Mouse (Mus musculus) forebrain, embryonic 14.5 days (tissue): ENCODE data around the gene Phc3. TPM values are rescaled to one million over a fixed set of nuclear protein-coding genes. Genes with fewer than 3 reads are reported as not detected.

Source experiments
- ATAC-seq: fragments of 200-750 bp; cut with Nextera tagmentation; 2 replicates; pipeline ENCODE4 v1.8.0; 2017; ENCODE audit warnings: mild to moderate bottlenecking, moderate library complexity
- DNase-seq: peaks from one replicate; pipeline ENCODE4 v3.0.0-alpha.2; 2015; ENCODE audit warnings: low spot score
- H3K27ac ChIP-seq: fragments of 300-500 bp; sonication (generic); 2 replicates; pipeline ENCODE4 v1.5.1; 2014; ENCODE audit warnings: low read depth, mild to moderate bottlenecking, control low read depth, low read length, moderate library complexity
- H3K27me3 ChIP-seq: fragments of 300-500 bp; sonication (generic); replicated peaks from 2 replicates; pipeline ENCODE4 v1.6.1; 2014; ENCODE audit warnings: low read length, control low read depth, mixed read lengths; ENCODE audit not compliant: control insufficient read depth, insufficient read depth
- H3K36me3 ChIP-seq: fragments of 300-500 bp; sonication (generic); 2 replicates; pipeline ENCODE4 v1.6.1; 2014; ENCODE audit warnings: low read length, control low read depth; ENCODE audit not compliant: control insufficient read depth, insufficient read depth
- H3K4me1 ChIP-seq: fragments of 300-500 bp; sonication (generic); 2 replicates; pipeline ENCODE4 v1.6.1; 2014; ENCODE audit warnings: antibody characterized with exemption, low read length, control low read depth; ENCODE audit not compliant: control insufficient read depth, insufficient read depth
- H3K4me2 ChIP-seq: fragments of 300-500 bp; sonication (generic); 2 replicates; pipeline ENCODE4 v1.6.1; 2014; ENCODE audit warnings: mild to moderate bottlenecking, control low read depth, low read length
- H3K4me3 ChIP-seq: fragments of 300-500 bp; sonication (generic); 2 replicates; pipeline ENCODE4 v1.5.1; 2014; ENCODE audit warnings: low read depth, low read length, control low read depth
- H3K9ac ChIP-seq: fragments of 300-500 bp; sonication (generic); 2 replicates; pipeline ENCODE4 v1.6.1; 2014; ENCODE audit warnings: mild to moderate bottlenecking, low read length, control low read depth, moderate library complexity
- H3K9me3 ChIP-seq: fragments of 300-500 bp; sonication (generic); replicated peaks from 2 replicates; pipeline ENCODE4 v1.6.1; 2016; ENCODE audit warnings: low read length, control low read depth, mixed read lengths; ENCODE audit not compliant: control insufficient read depth
- WGBS: fragments of 180-500 bp; shearing (Covaris S2); extraction: QIAGEN DNeasy Blood & Tissue Kit; methylation state at CpG from one replicate; pipeline ENCODE4 v1.1.7; 2014; 5-methylcytosine and 5-hydroxymethylcytosine counted together
- polyA plus RNA-seq: library from polyadenylated mRNA; unstranded; fragments of >200 nt; fragmentation: Nextera tagmentation; extraction: Ambion mirVana; gene quantifications from 2 replicates; pipeline ENCODE4 v1.2.1, GENCODE M21; 2014

Gene Phc3
- 4.8 and 5.7 TPM in 2 replicates for polyA plus RNA-seq

- under 1% methylated on average over 28 of the region's 34 CpGs for WGBS
- ATAC-seq (peak; percentile 95), DNase-seq (peak; percentile 98)
- H3K36me3 ChIP-seq: peaks cover 16% of the 10 kb centered on the region
- H3K9ac ChIP-seq: peak within 1 kb of the TSS; percentile 91
- peak within 1 kb of the TSS; percentile 72 for H3K27ac ChIP-seq
- H3K4me1 ChIP-seq: peaks cover 5% of the 10 kb centered on the region
- H3K4me2 ChIP-seq: peak within 1 kb of the TSS; percentile 71
- H3K27me3 ChIP-seq: no peaks in the 10 kb centered on the region
- peak within 1 kb of the TSS; percentile 96 for H3K4me3 ChIP-seq
- no peaks in the 10 kb centered on the region for H3K9me3 ChIP-seq
These were observed at the start of gene Phc3 for GRCm38 (mm10) chr3:30969104-30969581. TSS of gene Phc3 (minus strand) at chr3:30969415.

DNA sequence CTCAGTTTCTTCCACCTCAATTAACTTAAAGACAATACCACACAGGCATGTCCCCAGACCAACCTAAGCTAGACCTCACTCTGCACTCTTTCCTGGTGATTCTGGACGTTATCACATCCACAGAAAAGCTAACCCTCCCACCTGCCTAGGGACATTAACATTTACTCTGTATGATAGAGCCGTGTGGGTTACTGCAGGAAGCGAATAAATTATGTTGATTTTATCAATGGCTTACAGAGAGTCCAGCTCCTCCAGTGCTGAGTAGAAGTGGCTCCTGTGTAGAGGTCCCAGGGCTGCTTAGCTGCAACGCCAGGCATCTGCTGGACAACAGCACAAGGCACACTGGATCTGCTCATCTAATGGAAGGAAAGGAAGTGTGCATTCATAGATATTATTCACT lies 48.4 kb upstream of the Phc3 start:
- no peak overlapping the region for H3K9ac ChIP-seq
- no peaks in the 10 kb centered on the region for H3K9me3 ChIP-seq
- no peak overlapping the region for H3K4me3 ChIP-seq
- DNase-seq (no peak), ATAC-seq (no peak)
- no peaks in the 10 kb centered on the region for H3K27me3 ChIP-seq
- no peak overlapping the region for H3K4me2 ChIP-seq
- H3K27ac ChIP-seq: no peak overlapping the region
- WGBS: 59% methylated on average over 4 of the region's 4 CpGs
- no peaks in the 10 kb centered on the region for H3K4me1 ChIP-seq
- H3K36me3 ChIP-seq: 0 out of 2 replicates have a peak, but pooled peaks cover 2% of the 10 kb centered on the region

DNA sequence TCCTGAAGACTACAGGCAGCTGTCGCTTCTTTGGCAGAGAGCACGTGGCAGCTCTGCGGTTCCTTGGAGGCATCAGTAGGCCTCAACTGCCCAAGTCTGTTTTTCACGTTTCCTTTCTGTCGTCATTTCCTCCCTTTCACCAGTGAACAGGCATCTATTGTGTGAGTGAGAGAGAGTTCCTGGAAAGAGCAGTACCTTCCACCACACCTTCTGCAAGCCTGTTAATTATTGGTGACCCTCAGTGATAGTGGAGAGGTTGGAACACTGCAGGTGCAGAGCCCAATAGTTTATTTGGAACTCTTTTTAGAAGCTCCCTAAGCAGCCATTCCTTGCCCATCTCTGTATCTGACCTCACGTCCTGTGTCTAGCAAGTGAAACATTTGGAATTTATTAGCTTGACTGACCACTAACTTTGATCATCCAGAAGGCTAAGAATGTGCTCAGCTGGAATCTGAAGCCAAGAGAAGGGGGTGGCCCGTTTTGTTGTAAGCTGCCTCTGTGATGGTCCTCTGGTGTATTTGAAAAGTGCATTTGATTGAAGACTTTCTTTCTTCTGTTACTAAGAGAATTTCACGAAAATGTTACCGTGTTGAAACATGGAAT lies 47.5 kb upstream of the Phc3 start:
- Histone ChIP-seq H3K9me3 (no peaks in the 10 kb centered on the region), H3K9ac (no peak overlapping the region), H3K27ac (no peak overlapping the region), H3K27me3 (no peaks in the 10 kb centered on the region), H3K36me3 (no peaks in the 10 kb centered on the region), H3K4me2 (no peak overlapping the region), H3K4me1 (no peaks in the 10 kb centered on the region), H3K4me3 (no peak overlapping the region)
- 58% methylated on average over 9 of the region's 9 CpGs for WGBS
- ATAC-seq (no peak), DNase-seq (no peak)

DNA sequence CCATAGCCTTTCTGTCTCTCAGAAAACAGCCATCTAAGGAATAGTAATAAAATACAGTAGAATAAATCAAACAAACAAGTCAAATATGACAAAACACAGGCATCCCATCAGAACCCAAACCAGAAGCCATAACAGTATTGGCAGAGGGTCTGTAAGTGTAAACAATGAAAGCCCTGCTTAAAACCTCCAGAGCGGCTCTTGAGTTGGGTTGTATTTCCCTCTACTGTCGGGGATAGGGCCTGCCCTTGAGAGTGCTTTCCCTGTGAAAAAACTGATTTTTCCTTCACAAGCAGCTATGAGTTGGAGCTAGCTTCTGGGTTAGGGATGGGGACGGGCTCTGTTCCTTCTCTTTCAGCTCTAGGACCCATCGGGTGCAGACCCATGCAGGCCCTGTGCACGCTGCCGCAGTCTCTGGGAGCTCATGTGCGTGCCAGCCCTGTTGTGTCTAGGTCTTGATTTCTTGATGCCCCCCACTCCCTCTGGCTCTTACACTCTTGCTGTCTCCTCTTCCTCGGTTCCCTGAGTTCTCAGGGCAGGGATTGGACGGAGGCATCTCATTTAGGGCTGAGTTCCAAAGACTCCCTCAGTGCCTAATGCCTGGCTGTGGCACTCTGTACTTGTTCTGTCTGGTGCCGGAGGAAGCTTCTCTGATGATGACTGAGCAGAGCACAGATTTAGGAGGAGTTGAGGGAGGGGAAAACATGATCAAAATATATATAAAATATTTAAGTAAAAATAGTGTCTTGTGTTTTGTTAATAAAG lies 46.6 kb upstream of the Phc3 start:
- no peak overlapping the region for H3K4me2 ChIP-seq
- H3K9me3 ChIP-seq: no peaks in the 10 kb centered on the region
- H3K4me1 ChIP-seq: no peaks in the 10 kb centered on the region
- DNase-seq (no peak), ATAC-seq (no peak)
- no peak overlapping the region for H3K27ac ChIP-seq
- H3K36me3 ChIP-seq: no peaks in the 10 kb centered on the region
- no peak overlapping the region for H3K9ac ChIP-seq
- no peaks in the 10 kb centered on the region for H3K27me3 ChIP-seq
- 86% methylated on average over 10 of the region's 10 CpGs for WGBS
- no peak overlapping the region for H3K4me3 ChIP-seq

DNA sequence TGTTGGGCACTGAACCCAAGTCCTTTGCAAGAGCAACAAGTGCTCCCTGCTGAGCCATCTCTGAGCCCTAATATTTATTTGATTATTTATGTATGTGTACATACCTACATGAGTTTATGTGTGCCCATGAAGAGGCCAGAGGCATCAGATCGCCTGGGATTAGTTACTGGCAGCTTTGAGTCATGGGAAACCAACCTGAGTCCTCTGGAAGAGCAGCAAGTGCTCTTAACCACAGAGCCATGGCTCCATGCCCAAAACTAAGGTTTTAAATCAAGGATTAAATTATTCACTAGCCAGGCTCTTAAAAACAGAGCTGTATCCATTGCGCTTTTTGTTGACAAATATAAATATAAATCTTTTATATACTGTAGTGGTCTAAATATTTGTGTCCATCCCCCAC lies 45.2 kb upstream of the Phc3 start:
- ATAC-seq: no peak
- WGBS: 91% methylated on average over 2 of the region's 2 CpGs

DNA sequence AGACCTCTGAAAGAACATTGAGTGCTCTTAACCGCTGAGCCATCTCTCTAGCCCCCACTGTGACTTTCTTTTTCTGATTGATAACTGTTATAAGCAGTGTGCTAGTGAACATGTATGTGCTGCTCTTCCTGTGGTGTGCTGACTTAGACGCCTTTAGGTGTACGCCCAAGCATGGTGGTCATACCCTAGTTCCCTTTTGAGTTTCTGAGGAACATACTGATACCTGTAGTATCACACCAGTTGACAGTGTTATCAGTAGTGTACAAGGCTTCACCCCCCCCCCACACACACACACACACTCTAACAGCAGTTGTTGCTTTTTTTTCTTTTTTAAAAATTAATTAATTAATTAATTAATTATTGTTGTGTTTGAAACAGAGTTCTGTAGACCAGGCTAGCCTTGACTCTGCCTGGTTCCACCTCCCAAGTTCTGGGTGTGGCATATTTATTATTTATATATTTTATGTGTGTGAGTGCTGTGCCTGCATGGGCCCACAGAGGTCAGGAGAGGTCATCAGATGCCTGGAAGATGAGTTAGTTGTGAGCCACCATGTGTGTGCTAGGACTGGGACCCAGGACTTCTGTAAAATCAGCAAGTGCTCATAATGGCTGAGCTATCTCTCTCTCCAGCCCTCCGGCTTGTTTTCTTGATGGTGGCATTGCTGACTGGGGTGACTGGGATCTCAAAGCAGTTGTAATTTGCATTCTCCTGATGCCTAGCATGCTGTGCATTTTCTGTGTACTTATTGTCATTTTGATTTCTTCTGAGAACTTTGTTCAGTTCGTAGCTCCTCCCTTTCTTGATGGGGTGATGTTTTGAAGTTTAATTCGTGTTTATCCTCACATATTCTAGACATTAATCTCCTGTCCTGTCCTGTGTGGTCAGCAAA lies 35.4 kb upstream of the Phc3 start:
- Histone ChIP-seq H3K9me3 (no peaks in the 10 kb centered on the region), H3K4me3 (no peak overlapping the region), H3K4me2 (no peak overlapping the region), H3K27me3 (no peaks in the 10 kb centered on the region), H3K9ac (no peak overlapping the region), H3K27ac (no peak overlapping the region), H3K36me3 (no peaks in the 10 kb centered on the region), H3K4me1 (no peaks in the 10 kb centered on the region)
- no peak for DNase-seq
- 78% methylated on average over 6 of the region's 6 CpGs for WGBS
- no peak for ATAC-seq

More for the DNA sequence above, 45.2 kb upstream of the Phc3 start:
- no peak overlapping the region for H3K9ac ChIP-seq
- no peaks in the 10 kb centered on the region for H3K27me3 ChIP-seq
- H3K4me3 ChIP-seq: no peak overlapping the region
- DNase-seq: no peak
- H3K27ac ChIP-seq: no peak overlapping the region
- H3K4me1 ChIP-seq: no peaks in the 10 kb centered on the region
- H3K4me2 ChIP-seq: no peak overlapping the region
- no peaks in the 10 kb centered on the region for H3K36me3 ChIP-seq
- H3K9me3 ChIP-seq: no peaks in the 10 kb centered on the region

- Histone ChIP-seq H3K4me3 (no peak overlapping the region), H3K27me3 (no peaks in the 10 kb centered on the region), H3K36me3 (no peaks in the 10 kb centered on the region), H3K4me2 (no peak overlapping the region), H3K9ac (no peak overlapping the region), H3K9me3 (no peaks in the 10 kb centered on the region), H3K4me1 (peaks cover 11% of the 10 kb centered on the region), H3K27ac (no peak overlapping the region)
- ATAC-seq (no peak), DNase-seq (no peak)
- 55% methylated on average over 3 of the region's 3 CpGs for WGBS
These were observed 31.9 kb upstream of the Phc3 start for GRCm38 (mm10) chr3:31001048-31001676.

GRCm38 (mm10) chr3:31000018-31000407 lies 30.8 kb upstream of the Phc3 start:
- H3K27ac ChIP-seq: no peak overlapping the region
- H3K27me3 ChIP-seq: no peaks in the 10 kb centered on the region
- no peaks in the 10 kb centered on the region for H3K9me3 ChIP-seq
- WGBS: 44% methylated on average over 4 of the region's 4 CpGs
- no peak overlapping the region for H3K9ac ChIP-seq
- DNase-seq (no peak), ATAC-seq (no peak)
- H3K4me1 ChIP-seq: peaks cover 11% of the 10 kb centered on the region
- no peak overlapping the region for H3K4me2 ChIP-seq
- H3K4me3 ChIP-seq: no peak overlapping the region
- H3K36me3 ChIP-seq: no peaks in the 10 kb centered on the region
